Mouse (Mus musculus): ENCODE data around the gene Fbxo33. TPM values are rescaled to one million over a fixed set of nuclear protein-coding genes. Genes with fewer than 3 reads are reported as not detected.
A peak's percentile ranks its signal among the peaks of the same experiment; 100 is the strongest.
"Not testable (repeated sequence)": the region's sequence is repeated elsewhere in the genome, so short reads cannot be mapped to it uniquely, and the experiment has no call there.

The Fbxo33 gene
- 10 to 100 TPM; 35.1 to 42.7 TPM for total RNA-seq (2021)
- long read RNA-seq, experiment 1, transcript Fbxo33-201 (4 exons, 3,688 nt) = major isoform, 33 of 39 reads
- long read RNA-seq, experiment 1, partial matches to known transcripts = 1 of 39 reads
- long read RNA-seq, experiment 1, other reads (novel, unspliced or antisense) = 5 of 39 reads
- long read RNA-seq, experiment 2, transcript Fbxo33-201 (4 exons, 3,688 nt) = major isoform, 22 of 29 reads
- long read RNA-seq, experiment 2, partial matches to known transcripts = 1 of 29 reads
- long read RNA-seq, experiment 2, other reads (novel, unspliced or antisense) = 6 of 29 reads

DNA sequence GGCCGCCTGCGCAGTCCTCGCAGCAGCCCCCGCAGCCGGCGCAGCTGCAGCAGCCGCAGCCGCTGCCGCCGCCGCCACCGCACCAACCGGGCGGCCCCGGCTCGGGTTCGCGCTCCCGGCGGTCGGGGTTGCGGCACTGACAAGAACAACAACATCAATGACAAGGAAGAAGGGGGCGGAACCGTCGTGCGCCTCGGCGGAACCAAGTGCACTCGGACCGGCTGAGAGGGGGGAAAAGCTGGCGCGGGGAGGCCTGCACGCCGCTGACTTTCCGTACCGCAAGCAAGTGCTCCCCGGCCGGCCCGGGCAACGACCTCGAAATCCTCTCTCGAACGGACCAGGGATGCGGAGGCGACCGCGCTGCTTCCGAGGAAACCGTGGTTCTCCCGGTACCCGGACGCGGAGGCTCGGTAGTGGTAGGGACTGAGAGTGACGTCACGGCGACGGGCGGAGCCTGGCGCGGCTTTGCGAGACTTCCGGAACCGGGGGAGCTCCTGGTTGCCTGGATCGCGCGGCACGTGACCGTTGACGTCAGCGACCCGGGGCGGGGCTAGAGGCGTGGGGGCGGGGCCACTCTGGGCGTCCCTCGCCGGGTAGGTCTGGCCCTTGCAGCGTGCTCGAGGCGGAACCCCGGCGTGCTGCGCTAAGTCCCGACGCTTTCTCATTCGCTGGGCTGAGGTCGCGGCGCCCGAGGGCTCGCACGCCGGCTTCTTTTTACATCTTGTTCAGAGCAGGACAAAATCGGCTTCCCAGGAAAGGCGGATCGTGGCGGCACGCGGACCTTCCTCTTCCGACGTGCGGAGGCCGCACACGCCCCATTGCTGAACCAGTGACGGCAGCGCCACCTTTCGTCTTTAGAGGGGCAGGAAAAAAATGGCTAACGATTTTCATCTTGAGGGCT lies at the start of gene Fbxo33:
Gene Fbxo33, minus strand, starts transcription at position 401 of the 901 bp plus-strand sequence.
- intact Hi-C loops (cut with DNase I) = loop anchor here (10.0 kb wide), 1 partner anchor 155 kb away; the partner anchor contains the start of genes Pnn and Trappc6b
- peak; percentile 96 to 97 for DNase-seq (ENCODE audit: low spot score in 2 of 2)

DNA sequence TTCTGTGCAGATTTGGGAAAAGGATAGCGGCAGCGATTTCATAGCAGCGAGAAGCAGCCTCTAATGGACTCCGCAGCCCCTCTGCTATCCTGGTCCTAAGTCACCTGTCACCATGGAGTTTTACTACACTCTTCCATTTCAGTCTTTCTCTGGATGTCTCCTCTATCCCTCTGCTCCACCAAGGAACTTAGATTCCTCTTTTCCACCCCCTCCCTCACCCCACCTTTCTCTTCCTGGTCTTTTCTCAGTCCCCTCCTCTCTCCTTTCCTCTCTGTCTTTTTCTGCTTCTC lies 46.4 kb upstream of the Fbxo33 start:
- DNase-seq (ENCODE audit: low spot score in 2 of 2) = no peak
- intact Hi-C loops (cut with DNase I) = no loop called here

DNA sequence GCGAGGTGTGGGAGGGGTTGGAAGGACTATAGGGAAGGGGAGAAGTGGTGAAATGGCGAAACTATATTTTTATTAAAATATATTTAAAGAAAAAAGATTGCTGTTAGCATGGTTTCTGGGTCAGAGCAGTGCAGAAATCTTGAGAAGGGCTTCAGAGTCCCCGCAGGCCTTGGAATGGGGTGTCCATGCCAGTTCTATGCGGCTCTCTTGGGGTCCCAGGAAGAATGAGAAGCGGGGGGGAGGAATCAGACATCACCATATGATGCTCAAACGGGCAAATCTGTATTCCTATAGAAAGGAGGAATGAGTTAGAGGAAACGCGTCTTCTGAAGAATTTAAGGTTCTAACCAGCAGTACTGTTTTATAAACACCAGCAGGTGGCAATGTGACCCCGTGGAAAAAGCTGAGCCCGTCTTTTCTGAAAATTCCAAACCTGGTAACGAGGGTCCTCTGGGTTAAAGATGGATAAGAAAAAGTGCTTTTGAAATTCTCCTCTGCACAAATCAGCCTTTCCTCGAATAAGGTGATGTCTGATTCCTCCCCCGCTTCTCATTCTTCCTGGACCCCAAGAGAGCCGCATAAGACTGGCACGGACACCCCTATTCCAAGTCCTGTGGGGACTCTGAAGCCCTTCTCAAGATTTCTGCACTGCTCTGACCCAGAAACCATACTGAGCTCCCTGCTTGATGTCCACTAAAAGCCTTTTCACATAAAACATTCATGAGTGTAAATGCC lies 45.8 kb upstream of the Fbxo33 start:
- intact Hi-C loops (cut with DNase I) = no loop called here
- DNase-seq (ENCODE audit: low spot score in 2 of 2) = peak; percentile 70 to 80

DNA sequence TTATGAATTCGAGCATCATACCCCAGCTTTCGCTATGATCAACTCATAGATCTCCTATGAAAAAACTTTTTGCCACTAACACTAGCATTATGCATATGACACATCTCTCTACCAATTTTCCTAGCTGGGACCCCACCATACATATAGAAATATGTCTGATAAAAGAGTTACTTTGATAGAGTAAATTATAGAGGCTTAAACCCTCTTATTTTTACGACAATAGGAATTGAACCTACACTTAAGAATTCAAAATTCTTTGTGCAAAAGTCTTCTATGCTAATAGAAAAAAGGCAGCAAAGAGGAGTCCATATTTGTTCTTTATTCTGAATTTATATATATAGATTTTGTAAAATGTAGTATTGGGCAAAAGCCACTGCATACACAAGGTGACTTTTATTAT lies 43.3 kb upstream of the Fbxo33 start:
- DNase-seq (ENCODE audit: low spot score in 2 of 2) = no peak
- intact Hi-C loops (cut with DNase I) = no loop called here

DNA sequence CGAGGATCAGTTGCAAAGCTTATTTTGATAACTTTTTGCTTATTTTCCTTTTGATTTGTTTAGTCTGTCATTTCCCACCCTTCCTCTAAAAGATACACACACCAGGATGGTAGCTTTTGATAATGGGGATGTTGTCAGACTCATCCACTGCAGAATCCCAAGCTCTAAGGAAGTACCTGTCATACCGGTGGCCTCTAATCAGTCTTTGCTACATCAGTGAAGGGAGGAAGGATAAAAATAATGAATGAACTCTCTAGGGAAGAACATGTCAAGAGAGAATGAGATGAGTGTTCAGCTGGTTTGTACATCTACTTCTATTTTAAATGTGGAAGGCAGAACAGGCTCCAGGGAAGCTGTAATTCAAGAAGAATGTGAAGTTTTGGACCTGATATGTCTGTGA lies 41.3 kb upstream of the Fbxo33 start:
- intact Hi-C loops (cut with DNase I) = no loop called here
- DNase-seq (ENCODE audit: low spot score in 2 of 2) = no peak

DNA sequence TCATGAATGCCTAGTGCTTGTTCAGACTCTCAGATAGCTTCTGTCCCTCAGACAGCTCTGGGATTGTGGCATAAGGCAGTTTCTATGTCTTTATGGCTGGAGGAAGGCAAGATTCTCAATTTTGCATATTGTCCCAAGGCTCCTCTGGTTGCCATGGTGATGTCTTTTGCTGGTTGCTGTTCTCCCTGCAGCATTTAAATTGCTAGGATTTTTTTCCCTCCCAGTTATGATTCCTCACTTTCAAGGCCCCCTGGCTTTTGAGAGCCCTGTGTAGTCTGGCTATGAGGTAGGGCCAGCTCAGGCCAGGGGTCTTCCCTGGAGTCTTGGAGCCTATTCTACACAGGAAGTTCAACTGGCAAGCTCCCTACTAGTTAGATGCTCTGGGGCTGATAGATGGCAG lies 40.8 kb upstream of the Fbxo33 start:
- peak; percentile 63 to 81 for DNase-seq (ENCODE audit: low spot score in 2 of 2)
- intact Hi-C loops (cut with DNase I) = no loop called here

DNA sequence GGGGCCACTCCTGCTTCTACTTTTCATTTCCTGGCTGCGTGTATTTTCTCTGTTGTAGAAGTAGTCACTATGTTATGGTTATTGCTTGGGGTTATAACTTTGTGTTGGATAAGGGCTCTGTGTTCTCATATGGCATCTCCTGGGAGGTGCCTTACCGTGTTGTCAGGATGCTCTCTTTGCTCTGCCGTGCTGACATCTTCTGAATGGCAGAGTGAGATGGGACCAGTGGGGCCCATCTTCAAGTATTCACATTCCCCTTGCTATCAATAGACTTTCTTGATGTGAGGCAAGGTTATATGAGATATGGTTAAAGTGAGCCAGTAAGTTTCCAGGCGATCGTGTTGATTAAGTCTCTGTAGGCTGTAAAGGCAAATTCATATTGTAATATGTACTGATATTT lies 39.5 kb upstream of the Fbxo33 start:
- no peak for DNase-seq (ENCODE audit: low spot score in 2 of 2)
- intact Hi-C loops (cut with DNase I) = no loop called here

DNA sequence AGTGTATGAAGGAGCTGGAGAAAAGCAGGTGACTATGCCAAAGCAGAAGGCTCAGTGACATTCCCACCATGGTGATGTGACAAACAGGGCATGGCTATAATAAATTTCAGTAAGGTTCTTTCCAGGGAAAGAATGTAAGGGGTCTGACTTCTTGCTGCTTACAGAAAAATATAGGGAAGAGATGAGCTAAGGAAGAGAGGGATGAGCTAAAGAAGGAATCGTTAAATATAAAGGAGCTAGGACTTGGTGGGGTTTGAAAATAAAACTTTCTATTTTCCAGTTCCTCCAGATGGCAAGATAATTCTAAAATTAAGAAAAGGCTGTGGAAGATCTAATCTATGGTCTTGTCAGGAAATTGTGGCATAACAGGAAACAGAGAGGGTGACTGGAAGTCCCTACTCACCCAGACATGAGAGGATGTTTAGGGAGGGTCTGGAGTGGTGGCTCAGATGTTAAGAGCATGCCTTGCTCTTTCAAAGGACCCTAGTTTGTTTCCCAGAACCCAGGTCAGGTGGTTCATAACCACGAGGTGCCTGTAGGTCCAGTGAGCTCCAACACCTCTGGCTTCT lies 30.8 kb upstream of the Fbxo33 start:
- intact Hi-C loops (cut with DNase I) = no loop called here
- no peak for DNase-seq (ENCODE audit: low spot score in 2 of 2)

DNA sequence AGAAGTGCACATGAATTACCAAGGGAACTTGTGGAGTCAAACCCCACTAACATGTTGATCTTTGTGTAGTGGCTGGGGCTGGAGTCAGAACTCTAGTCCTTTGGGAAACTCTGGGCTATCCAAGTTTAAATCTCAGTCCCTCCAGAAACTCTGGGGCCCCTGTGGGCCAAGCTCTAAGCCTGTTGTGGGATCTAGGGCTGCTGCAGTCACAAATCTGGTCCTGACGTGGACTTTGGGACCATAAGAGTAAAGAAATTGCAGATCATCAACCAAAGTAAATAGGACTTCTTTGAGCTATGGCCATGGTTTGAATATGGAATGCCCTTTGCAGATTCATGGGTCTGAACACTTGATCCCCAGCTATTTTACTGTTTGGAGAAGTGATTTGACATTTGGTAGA lies 29.4 kb upstream of the Fbxo33 start:
- intact Hi-C loops (cut with DNase I) = no loop called here
- DNase-seq (ENCODE audit: low spot score in 2 of 2) = no peak

DNA sequence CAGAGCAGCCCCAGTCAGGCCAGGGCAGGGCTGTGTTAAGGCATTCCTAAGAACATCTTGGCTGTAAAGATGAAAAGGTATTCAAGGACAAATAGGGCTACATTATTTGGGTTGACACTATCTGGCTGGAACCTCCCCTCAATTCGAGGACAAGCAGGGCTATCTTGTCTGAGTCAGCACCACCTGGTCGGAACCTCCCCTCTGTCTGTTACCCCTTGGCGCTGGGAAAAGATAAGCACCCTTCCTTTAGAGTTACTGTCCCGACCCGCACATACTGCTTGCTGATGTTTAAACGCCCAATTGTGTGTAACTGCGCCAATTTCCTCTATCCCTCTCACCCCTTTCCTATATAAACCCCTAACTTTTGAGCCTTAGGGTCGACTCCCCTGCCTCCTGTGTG lies 21.5 kb upstream of the Fbxo33 start:
- DNase-seq (ENCODE audit: low spot score in 2 of 2); intact Hi-C loops (cut with DNase I): not testable (repeated sequence)

DNA sequence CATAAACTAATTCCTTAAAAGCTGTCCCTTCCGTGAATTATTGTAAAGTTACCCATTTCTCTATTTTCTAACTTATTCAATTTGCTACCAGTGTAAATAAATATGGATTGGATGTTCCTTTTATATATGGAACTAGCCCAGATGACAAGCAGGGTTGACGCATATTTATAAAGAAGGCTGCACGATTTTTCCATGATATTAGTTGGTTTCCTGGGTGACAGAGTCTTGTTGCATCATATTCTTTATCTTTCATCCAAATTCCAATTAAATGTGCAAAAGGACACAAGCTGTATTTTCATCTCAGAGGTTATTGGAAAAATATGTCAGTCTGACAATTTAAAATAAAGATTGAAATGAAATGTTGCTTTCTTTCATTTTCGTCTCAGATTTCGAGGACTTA lies 18.9 kb upstream of the Fbxo33 start:
- intact Hi-C loops (cut with DNase I) = no loop called here
- no peak for DNase-seq (ENCODE audit: low spot score in 2 of 2)

DNA sequence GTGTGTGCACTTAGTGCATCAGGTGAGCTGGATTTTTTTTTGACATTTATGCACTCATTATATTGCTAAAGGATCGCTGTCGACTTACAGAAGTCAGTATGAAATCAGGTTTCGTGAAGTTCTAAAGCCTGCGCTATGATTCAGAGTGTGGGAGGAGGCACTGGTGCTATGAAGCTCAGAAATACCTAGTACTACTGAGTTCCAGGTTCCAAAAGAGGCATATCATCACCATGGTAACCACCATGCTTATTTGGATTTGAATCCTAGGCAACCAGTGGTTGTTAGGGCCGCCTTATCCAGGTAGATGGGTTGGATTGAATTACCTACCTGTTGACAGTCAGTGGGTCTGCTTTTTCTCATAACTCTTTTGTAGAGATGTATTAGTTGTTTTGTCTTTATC lies 8.9 kb upstream of the Fbxo33 start:
- DNase-seq (ENCODE audit: low spot score in 2 of 2) = peak; percentile 58 to 86
- intact Hi-C loops (cut with DNase I) = no loop called here

DNA sequence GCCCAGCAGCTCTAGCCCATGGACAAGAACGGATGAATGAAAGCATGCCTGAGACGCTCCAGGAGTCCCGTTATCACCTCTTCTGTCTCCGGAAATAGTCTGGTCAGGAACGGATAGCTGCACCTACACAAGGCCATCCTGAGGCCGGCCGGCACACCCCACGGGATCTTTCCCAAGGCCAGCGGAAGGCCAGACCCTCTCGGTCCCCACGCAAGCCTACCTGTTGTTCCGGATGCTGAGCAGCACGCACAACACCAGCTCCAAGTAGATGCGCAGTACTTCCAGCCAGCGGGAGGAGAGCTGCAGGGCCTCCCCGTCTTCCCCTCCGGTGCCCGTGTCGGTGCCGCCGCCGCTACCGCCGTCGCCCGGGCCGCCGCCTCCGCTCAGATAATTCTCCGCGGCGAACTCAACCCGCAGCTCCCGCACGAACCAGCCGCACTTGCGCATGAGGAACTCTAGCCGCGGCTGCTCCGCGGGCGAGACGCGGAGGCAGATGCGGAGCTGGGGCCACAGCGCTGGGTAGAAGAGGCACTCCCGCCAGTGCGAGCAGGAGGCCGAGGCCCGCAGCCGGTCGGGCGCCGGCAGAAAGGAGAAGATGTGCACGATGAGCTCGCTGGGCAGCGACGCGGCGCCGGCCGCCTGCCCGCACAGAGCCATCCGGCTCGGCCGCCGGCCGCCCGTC lies 744 bp downstream of the Fbxo33 start:
- DNase-seq (ENCODE audit: low spot score in 2 of 2) = peak; percentile 52 to 55
- intact Hi-C loops (cut with DNase I) = loop anchor here (10.0 kb wide), 1 partner anchor 154 kb away; the partner anchor contains the start of genes Pnn and Trappc6b

DNA sequence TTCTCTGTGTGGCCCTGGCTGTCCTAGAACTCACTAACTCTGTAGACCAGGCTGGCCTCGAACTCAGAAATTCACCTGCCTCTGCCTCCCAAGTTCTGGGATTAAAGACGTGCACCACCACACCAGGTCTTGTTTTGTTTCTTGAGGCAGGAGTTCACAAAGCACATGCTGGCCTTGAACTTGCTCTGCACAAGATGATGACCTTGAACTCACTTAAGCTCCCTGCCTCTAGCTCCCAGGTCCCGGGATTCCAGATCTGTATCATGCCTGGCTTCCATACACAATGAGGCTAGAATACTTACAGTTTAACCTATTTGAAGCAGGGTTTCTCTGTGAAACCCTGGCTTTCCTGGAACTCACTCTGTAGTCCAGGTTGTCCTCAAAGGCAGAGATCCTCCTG lies 2.2 kb downstream of the Fbxo33 start:
- no peak for DNase-seq (ENCODE audit: low spot score in 2 of 2)
- intact Hi-C loops (cut with DNase I) = loop anchor here (10.0 kb wide), 1 partner anchor 153 kb away; the partner anchor contains the start of genes Pnn and Trappc6b

DNA sequence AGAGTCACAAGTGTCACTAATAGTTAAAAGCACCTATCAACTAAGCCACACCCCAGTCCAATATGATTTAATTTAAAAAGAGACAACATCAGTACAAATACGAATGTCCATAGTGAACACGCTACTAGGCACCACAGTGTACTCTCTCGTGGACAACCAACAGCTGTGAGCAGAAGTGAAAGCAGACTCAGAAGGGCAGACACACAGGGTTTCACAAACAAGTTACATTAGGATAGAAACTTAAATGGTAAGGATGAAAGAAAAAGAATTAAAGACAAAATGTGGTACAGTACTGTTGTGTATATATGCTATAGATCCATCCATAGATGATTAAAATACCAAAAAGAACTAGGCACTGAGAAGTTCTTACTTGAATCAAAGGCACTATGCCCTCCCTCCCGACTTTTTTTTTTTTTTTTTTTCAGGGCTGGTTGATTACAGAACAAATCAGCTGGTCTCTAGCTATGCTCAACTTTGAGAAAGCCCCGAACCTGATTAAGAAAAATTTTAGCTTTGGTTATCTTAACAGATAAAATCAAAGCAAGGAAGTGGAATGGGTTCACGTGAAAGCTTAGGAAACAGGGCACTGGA lies 2.8 kb downstream of the Fbxo33 start:
- intact Hi-C loops (cut with DNase I) = loop anchor here (10.0 kb wide), 1 partner anchor 152 kb away; the partner anchor contains the start of genes Pnn and Trappc6b
- DNase-seq (ENCODE audit: low spot score in 2 of 2) = no peak

DNA sequence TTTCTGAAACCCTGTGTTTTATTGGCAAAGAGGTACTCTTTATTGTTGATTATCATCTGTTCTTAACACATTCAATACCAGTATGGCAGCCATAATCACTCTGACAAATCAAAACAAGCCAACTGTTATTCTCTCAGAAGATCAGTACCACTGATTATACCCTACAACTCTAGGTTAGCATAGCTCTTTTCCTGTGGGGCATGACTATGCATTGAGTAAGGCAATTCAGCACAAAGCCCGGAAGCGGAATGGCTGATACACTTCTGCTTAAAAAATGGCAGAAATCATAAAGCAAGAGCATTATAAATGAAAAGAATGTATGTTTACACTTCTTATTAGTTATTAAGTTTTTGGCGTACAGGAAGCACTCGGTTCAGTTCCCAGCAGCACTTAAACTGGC lies 3.3 kb downstream of the Fbxo33 start:
- DNase-seq (ENCODE audit: low spot score in 2 of 2) = no peak
- intact Hi-C loops (cut with DNase I) = loop anchor here (10.0 kb wide), 1 partner anchor 151 kb away; the partner anchor contains the start of genes Pnn and Trappc6b

DNA sequence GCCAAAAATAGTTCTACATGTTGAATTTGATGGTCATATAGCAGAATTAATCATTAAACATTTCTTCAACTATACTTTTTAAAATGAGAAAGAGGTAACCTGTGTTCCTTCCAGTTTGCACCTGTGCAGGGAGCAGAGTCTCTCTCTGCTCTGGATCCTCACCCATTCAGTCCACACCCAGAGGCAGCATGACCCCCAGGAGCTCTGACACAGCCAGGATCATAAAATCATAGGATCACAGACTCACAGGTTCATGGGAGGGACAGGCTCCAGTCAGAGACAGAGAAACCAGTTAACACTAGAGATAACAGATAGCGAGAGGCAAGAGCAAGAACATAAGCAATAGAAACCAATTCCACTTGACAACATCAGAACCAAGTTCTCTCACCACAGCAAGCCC lies 11.7 kb downstream of the Fbxo33 start:
- no peak for DNase-seq (ENCODE audit: low spot score in 2 of 2)
- intact Hi-C loops (cut with DNase I) = no loop called here

DNA sequence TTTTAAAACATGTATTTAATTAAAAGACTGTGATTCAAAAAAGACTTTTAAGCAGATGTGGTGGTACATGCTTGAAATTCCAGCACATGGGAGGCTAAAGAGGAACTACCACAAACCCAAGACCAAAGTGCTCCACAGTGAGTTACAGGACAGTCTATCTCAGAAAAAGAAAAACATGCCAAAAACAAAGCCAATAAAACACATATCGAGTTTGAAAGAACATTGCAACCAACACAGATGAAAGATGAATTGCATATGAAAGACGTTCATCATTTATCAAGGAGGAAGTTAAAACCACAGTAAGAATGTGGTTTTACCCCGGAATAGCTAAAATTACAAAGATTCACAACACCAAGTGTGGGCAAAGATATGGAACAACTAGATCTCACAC lies 12.5 kb downstream of the Fbxo33 start:
- DNase-seq (ENCODE audit: low spot score in 2 of 2) = no peak
- intact Hi-C loops (cut with DNase I) = no loop called here

Measured in left cerebral cortex, postnatal 14 days (tissue).